Mouse (Mus musculus): ENCODE results near the gene Fam169b. TPM values are rescaled to one million over a fixed set of nuclear protein-coding genes. Genes with fewer than 3 reads are reported as not detected.
A peak's percentile ranks its signal among the peaks of the same experiment; 100 is the strongest.

Gene Fam169b
- polyA plus RNA-seq, 1 experiment from 2014 or later, result not detected

GRCm38 (mm10) chr7:68408611-68409010, 135.0 kb downstream of the Fam169b start:
- H3K27me3 ChIP-seq, result no peaks in the 10 kb centered on the region
- ATAC-seq (replicated peaks), result 0 out of 2 replicates have a peak, but pooled peaks have one; percentile 38
- H3K9ac ChIP-seq (replicated peaks), result no peak overlapping the region
- no peaks in the 10 kb centered on the region for H3K9me3 ChIP-seq
- WGBS, result 50% methylated on average over 5 of the region's 5 CpGs
- no peaks in the 10 kb centered on the region for H3K36me3 ChIP-seq
- no peak overlapping the region for H3K4me3 ChIP-seq
- H3K4me1 ChIP-seq, result peaks cover 15% of the 10 kb centered on the region; the same call in 1 of the 2 replicates
- H3K27ac ChIP-seq (replicated peaks), result no peak overlapping the region
- H3K4me2 ChIP-seq (replicated peaks), result no peak overlapping the region

Other genes starting within 250 kb of the Fam169b start
- gene Pgpep1l, start 9.6 kb upstream of the Fam169b start, polyA plus RNA-seq (2015; fragmentation: Nextera tagmentation; extraction: Ambion mirVana), result not detected in 2 replicates